Mouse (Mus musculus): ENCODE measurements at regions not wholly inside any gene's neighbourhood (a gene's known extent, or its start where the extent isn't known, plus 50 kb on each side); places are given as distances from the start of the nearest gene placed in this dataset.

DNA sequence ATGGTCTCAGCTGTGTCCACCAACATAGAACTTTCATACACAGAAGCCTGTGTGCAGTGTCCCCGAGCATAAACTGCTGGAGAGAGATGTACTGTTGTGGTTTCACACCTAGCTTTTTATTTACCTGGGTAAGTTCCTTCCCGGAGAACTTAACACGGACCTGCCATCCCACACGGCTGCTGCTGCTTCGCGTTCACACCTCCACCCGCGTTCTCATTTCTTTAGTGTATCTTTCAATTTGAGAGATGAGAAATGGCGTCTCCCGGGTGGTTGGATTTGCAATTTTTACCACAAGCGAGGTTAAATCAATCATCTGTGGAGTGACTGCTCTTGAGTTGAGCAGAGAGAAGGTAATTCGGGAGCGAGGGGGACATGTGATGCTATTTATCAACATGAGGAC, 223.0 kb downstream of the Suds3 start:
- no peaks in the 10 kb centered on the region for H3K27me3 ChIP-seq (replicated peaks; ENCODE audit: control insufficient read depth, insufficient read depth, low read length)
- no peak overlapping the region for H3K4me3 ChIP-seq (ENCODE audit: low read depth, low read length)
- H3K9ac ChIP-seq (ENCODE audit: low read depth, low read length): no peak overlapping the region
- 79% methylated on average over 13 of the region's 13 CpGs for WGBS
- no peak overlapping the region for H3K4me2 ChIP-seq
- no peaks in the 10 kb centered on the region for H3K4me1 ChIP-seq (replicated peaks; ENCODE audit: control insufficient read depth, insufficient read depth, low read length)
- no peak for ATAC-seq (replicated peaks; ENCODE audit: low FRiP score)
- no peak for DNase-seq (ENCODE audit: low spot score)
- H3K9me3 ChIP-seq (ENCODE audit: control insufficient read depth, low read length): 0 out of 2 replicates have a peak, but pooled peaks cover 3% of the 10 kb centered on the region
- H3K27ac ChIP-seq (ENCODE audit: low read depth, low read length): no peak overlapping the region
- H3K36me3 ChIP-seq (ENCODE audit: control insufficient read depth, insufficient read depth, low read length): no peaks in the 10 kb centered on the region

GRCm38 (mm10) chr5:116889224-116889623, 226.7 kb downstream of the Suds3 start:
- Histone ChIP-seq H3K9me3 (ENCODE audit: control insufficient read depth, low read length) (peaks cover 5% of the 10 kb centered on the region; the same call in 1 of the 2 replicates), H3K9ac (ENCODE audit: low read depth, low read length) (no peak overlapping the region), H3K27ac (ENCODE audit: low read depth, low read length) (no peak overlapping the region)

GRCm38 (mm10) chr5:116886181-116887136, 229.5 kb downstream of the Suds3 start:
- Histone ChIP-seq H3K9me3 (ENCODE audit: control insufficient read depth, low read length) (peaks cover 5% of the 10 kb centered on the region; the same call in 1 of the 2 replicates), H3K36me3 (ENCODE audit: control insufficient read depth, insufficient read depth, low read length) (no peaks in the 10 kb centered on the region), H3K4me2 (no peak overlapping the region), H3K4me1 (replicated peaks; ENCODE audit: control insufficient read depth, insufficient read depth, low read length) (no peaks in the 10 kb centered on the region), H3K27ac (ENCODE audit: low read depth, low read length) (no peak overlapping the region), H3K4me3 (ENCODE audit: low read depth, low read length) (no peak overlapping the region), H3K27me3 (replicated peaks; ENCODE audit: control insufficient read depth, insufficient read depth, low read length) (no peaks in the 10 kb centered on the region), H3K9ac (ENCODE audit: low read depth, low read length) (no peak overlapping the region)
- 70% methylated on average over 23 of the region's 23 CpGs for WGBS
- ATAC-seq (replicated peaks; ENCODE audit: low FRiP score): no peak
- no peak for DNase-seq (ENCODE audit: low spot score)

More at GRCm38 (mm10) chr5:116889224-116889623, 226.7 kb downstream of the Suds3 start:
- Histone ChIP-seq H3K4me3 (ENCODE audit: low read depth, low read length) (no peak overlapping the region), H3K27me3 (replicated peaks; ENCODE audit: control insufficient read depth, insufficient read depth, low read length) (no peaks in the 10 kb centered on the region), H3K36me3 (ENCODE audit: control insufficient read depth, insufficient read depth, low read length) (no peaks in the 10 kb centered on the region), H3K4me1 (replicated peaks; ENCODE audit: control insufficient read depth, insufficient read depth, low read length) (no peaks in the 10 kb centered on the region), H3K4me2 (no peak overlapping the region)
- ATAC-seq (replicated peaks; ENCODE audit: low FRiP score): no peak
- 77% methylated on average over 12 of the region's 12 CpGs for WGBS
- no peak for DNase-seq (ENCODE audit: low spot score)

DNA sequence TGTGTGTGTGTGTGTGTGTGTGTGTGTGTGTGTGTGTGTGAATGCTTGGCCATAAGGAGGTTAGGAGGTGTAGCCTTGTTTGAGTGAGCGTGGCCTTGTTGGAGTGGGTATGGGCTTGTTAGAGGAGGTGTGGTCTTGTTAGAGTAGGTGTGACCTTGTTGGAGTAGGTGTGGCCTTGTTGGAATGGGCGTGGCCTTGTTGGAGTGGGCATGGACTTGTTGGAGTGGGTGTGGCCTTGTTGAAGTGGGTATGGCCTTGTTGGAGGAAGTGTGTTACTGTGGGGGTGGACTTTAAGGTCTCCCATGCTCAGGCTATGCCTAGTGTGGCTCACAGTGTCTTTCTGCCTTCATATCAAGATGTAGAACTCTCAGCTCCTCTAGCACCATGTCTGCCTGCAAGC, 236.2 kb downstream of the Suds3 start:
- no peaks in the 10 kb centered on the region for H3K4me1 ChIP-seq (replicated peaks; ENCODE audit: control insufficient read depth, insufficient read depth, low read length)
- H3K4me3 ChIP-seq (ENCODE audit: low read depth, low read length): no peak overlapping the region
- H3K4me2 ChIP-seq: no peak overlapping the region
- H3K27ac ChIP-seq (ENCODE audit: low read depth, low read length): no peak overlapping the region
- ATAC-seq (replicated peaks; ENCODE audit: low FRiP score) (no peak), DNase-seq (ENCODE audit: low spot score) (no peak)
- H3K9me3 ChIP-seq (ENCODE audit: control insufficient read depth, low read length): peaks cover 4% of the 10 kb centered on the region; the same call in 1 of the 2 replicates
- H3K9ac ChIP-seq (ENCODE audit: low read depth, low read length): no peak overlapping the region
- 64% methylated on average over 2 of the region's 2 CpGs for WGBS
- H3K36me3 ChIP-seq (ENCODE audit: control insufficient read depth, insufficient read depth, low read length): no peaks in the 10 kb centered on the region
- H3K27me3 ChIP-seq (replicated peaks; ENCODE audit: control insufficient read depth, insufficient read depth, low read length): no peaks in the 10 kb centered on the region

- Histone ChIP-seq H3K4me3 (ENCODE audit: low read depth, low read length) (no peak overlapping the region), H3K27ac (ENCODE audit: low read depth, low read length) (no peak overlapping the region), H3K4me2 (no peak overlapping the region), H3K36me3 (ENCODE audit: control insufficient read depth, insufficient read depth, low read length) (no peaks in the 10 kb centered on the region), H3K4me1 (replicated peaks; ENCODE audit: control insufficient read depth, insufficient read depth, low read length) (no peaks in the 10 kb centered on the region), H3K27me3 (replicated peaks; ENCODE audit: control insufficient read depth, insufficient read depth, low read length) (no peaks in the 10 kb centered on the region), H3K9me3 (ENCODE audit: control insufficient read depth, low read length) (peaks cover 7% of the 10 kb centered on the region; the same call in 1 of the 2 replicates), H3K9ac (ENCODE audit: low read depth, low read length) (no peak overlapping the region)
- ATAC-seq (replicated peaks; ENCODE audit: low FRiP score) (no peak), DNase-seq (ENCODE audit: low spot score) (no peak)
- WGBS: 78% methylated on average over 2 of the region's 2 CpGs
These were observed 241.0 kb downstream of the Suds3 start for GRCm38 (mm10) chr5:116874941-116875340.

- Histone ChIP-seq H3K4me2 (no peak overlapping the region), H3K4me1 (replicated peaks; ENCODE audit: control insufficient read depth, insufficient read depth, low read length) (no peaks in the 10 kb centered on the region), H3K27me3 (replicated peaks; ENCODE audit: control insufficient read depth, insufficient read depth, low read length) (no peaks in the 10 kb centered on the region), H3K9me3 (ENCODE audit: control insufficient read depth, low read length) (0 out of 2 replicates have a peak, but pooled peaks cover 2% of the 10 kb centered on the region), H3K4me3 (ENCODE audit: low read depth, low read length) (no peak overlapping the region), H3K9ac (ENCODE audit: low read depth, low read length) (no peak overlapping the region), H3K36me3 (ENCODE audit: control insufficient read depth, insufficient read depth, low read length) (no peaks in the 10 kb centered on the region), H3K27ac (ENCODE audit: low read depth, low read length) (no peak overlapping the region)
- no peak for ATAC-seq (replicated peaks; ENCODE audit: low FRiP score)
- DNase-seq (ENCODE audit: low spot score): no peak
- WGBS: 68% methylated on average over 5 of the region's 5 CpGs
These were observed 247.8 kb downstream of the Suds3 start for GRCm38 (mm10) chr5:116868115-116868514.

DNA sequence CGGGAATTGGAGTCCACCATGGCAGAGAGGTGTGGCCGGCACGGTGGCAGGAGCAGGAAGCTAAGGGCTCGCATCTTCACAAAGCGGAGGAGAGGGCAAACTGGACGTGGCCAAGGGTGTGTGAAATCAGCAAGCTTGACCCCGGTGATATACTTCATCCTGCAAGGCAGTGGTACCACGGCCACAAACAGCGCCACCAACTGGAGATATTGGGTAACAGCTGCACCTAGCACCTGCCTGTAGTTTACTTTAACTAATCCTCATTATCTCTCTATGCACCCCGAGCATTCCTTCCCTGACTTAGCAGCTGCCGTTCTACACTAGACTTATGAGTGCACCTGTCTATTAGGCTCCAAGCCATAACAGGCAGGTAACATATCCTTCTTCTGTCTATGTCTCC, 251.6 kb downstream of the Suds3 start:
- Histone ChIP-seq H3K27ac (ENCODE audit: low read depth, low read length) (no peak overlapping the region), H3K4me2 (no peak overlapping the region), H3K4me1 (replicated peaks; ENCODE audit: control insufficient read depth, insufficient read depth, low read length) (no peaks in the 10 kb centered on the region), H3K4me3 (ENCODE audit: low read depth, low read length) (no peak overlapping the region), H3K27me3 (replicated peaks; ENCODE audit: control insufficient read depth, insufficient read depth, low read length) (no peaks in the 10 kb centered on the region), H3K9me3 (ENCODE audit: control insufficient read depth, low read length) (0 out of 2 replicates have a peak, but pooled peaks cover 2% of the 10 kb centered on the region), H3K36me3 (ENCODE audit: control insufficient read depth, insufficient read depth, low read length) (no peaks in the 10 kb centered on the region), H3K9ac (ENCODE audit: low read depth, low read length) (no peak overlapping the region)
- ATAC-seq (replicated peaks; ENCODE audit: low FRiP score) (no peak), DNase-seq (ENCODE audit: low spot score) (no peak)
- 81% methylated on average over 11 of the region's 11 CpGs for WGBS

DNA sequence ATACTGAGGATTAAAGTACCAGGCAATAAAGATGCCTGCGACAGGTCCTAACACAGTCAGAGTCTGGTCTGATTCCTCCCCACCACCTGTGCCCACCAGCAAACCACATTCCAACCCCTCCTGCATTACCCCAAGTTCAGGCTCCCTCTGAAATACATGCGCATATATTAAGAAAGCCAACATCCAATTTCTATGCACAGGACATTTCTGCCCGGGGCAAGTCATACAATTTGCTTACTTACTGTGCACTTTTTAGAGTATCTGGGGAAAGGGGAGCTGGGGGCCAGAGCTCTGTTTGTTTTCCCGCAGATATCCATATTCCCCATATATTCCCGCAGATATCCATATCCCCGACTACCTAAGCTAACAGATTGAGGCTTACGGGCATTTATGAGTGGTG, 261.1 kb upstream of the Srrm4 start:
- H3K9me3 ChIP-seq (ENCODE audit: control insufficient read depth, low read length): no peaks in the 10 kb centered on the region; the same call in 1 of the 2 replicates
- no peak overlapping the region for H3K9ac ChIP-seq (ENCODE audit: low read depth, low read length)
- H3K4me3 ChIP-seq (ENCODE audit: low read depth, low read length): no peak overlapping the region
- ATAC-seq (replicated peaks; ENCODE audit: low FRiP score): no peak
- no peak overlapping the region for H3K4me2 ChIP-seq
- DNase-seq (ENCODE audit: low spot score): no peak
- no peaks in the 10 kb centered on the region for H3K4me1 ChIP-seq (replicated peaks; ENCODE audit: control insufficient read depth, insufficient read depth, low read length)
- WGBS: 88% methylated on average over 7 of the region's 7 CpGs
- no peaks in the 10 kb centered on the region for H3K36me3 ChIP-seq (ENCODE audit: control insufficient read depth, insufficient read depth, low read length)
- no peaks in the 10 kb centered on the region for H3K27me3 ChIP-seq (replicated peaks; ENCODE audit: control insufficient read depth, insufficient read depth, low read length)
- no peak overlapping the region for H3K27ac ChIP-seq (ENCODE audit: low read depth, low read length)

DNA sequence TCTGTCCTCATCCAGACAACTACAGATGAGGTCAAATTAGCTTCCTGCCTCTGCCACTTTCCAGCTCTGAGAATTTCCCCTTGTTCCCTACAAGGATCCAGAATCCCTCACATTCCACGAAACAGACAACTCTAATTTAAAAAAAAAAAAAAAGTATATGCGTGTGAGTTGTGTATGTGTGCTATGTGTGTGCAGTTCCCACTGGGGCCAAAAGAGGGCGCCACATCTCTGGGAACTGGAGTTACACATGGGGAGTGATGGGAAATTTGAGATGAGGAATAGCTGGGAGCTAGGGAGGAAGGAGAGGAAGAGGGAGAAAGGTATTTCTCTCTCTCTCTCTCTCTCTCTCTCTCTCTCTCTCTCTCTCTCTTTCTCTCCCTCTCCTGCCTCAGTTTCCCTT, 240.3 kb upstream of the Srrm4 start:
- H3K4me1 ChIP-seq (replicated peaks; ENCODE audit: control insufficient read depth, insufficient read depth, low read length): no peaks in the 10 kb centered on the region
- DNase-seq (ENCODE audit: low spot score): no peak
- no peak overlapping the region for H3K27ac ChIP-seq (ENCODE audit: low read depth, low read length)
- ATAC-seq (replicated peaks; ENCODE audit: low FRiP score): no peak
- no peaks in the 10 kb centered on the region for H3K36me3 ChIP-seq (ENCODE audit: control insufficient read depth, insufficient read depth, low read length)
- H3K27me3 ChIP-seq (replicated peaks; ENCODE audit: control insufficient read depth, insufficient read depth, low read length): no peaks in the 10 kb centered on the region
- no peak overlapping the region for H3K4me2 ChIP-seq
- 63% methylated on average over 3 of the region's 3 CpGs for WGBS
- H3K9me3 ChIP-seq (ENCODE audit: control insufficient read depth, low read length): peaks cover 2% of the 10 kb centered on the region; the same call in 1 of the 2 replicates
- no peak overlapping the region for H3K4me3 ChIP-seq (ENCODE audit: low read depth, low read length)
- H3K9ac ChIP-seq (ENCODE audit: low read depth, low read length): no peak overlapping the region

Measured in liver, embryonic 11.5 days (tissue).